Mouse (Mus musculus) midbrain, postnatal 0 days (tissue): ENCODE data around the gene Prss27. TPM values are rescaled to one million over a fixed set of nuclear protein-coding genes. Genes with fewer than 3 reads are reported as not detected.

Experiments
- ATAC-seq: fragments of 200-750 bp; cut with Nextera tagmentation; 2 replicates; pipeline ENCODE4 v1.8.0; 2017; ENCODE audit warnings: moderate number of reproducible peaks, mild to moderate bottlenecking, moderate TSS enrichment, moderate library complexity; ENCODE audit not compliant: low FRiP score
- DNase-seq: peaks from one replicate; pipeline ENCODE4 v3.0.0-alpha.2; 2015; ENCODE audit warnings: low spot score
- H3K27ac ChIP-seq: fragments of 300-500 bp; sonication (generic); 2 replicates; pipeline ENCODE4 v1.5.1; 2014; ENCODE audit warnings: low read depth, mild to moderate bottlenecking, low read length, mixed read lengths
- H3K27me3 ChIP-seq: fragments of 300-500 bp; sonication (generic); 2 replicates; pipeline ENCODE4 v1.6.1; 2014; ENCODE audit warnings: low read length, control low read depth, mixed read lengths; ENCODE audit not compliant: insufficient read depth
- H3K36me3 ChIP-seq: fragments of 300-500 bp; sonication (generic); 2 replicates; pipeline ENCODE4 v1.6.1; 2014; ENCODE audit warnings: low read length, control low read depth, mixed read lengths; ENCODE audit not compliant: insufficient read depth
- H3K4me1 ChIP-seq: fragments of 300-500 bp; sonication (generic); 2 replicates; pipeline ENCODE4 v1.6.1; 2014; ENCODE audit warnings: mild to moderate bottlenecking, control low read depth, antibody characterized with exemption, low read length, mixed read lengths; ENCODE audit not compliant: insufficient read depth
- H3K4me2 ChIP-seq: fragments of 300-500 bp; sonication (generic); 2 replicates; pipeline ENCODE4 v1.6.1; 2014; ENCODE audit warnings: low read depth, mild to moderate bottlenecking, low read length, mixed read lengths; ENCODE audit not compliant: poor library complexity, severe bottlenecking
- H3K4me3 ChIP-seq: fragments of 300-500 bp; sonication (generic); 2 replicates; pipeline ENCODE4 v1.5.1; 2014; ENCODE audit warnings: low read depth, mild to moderate bottlenecking, low read length, moderate library complexity
- H3K9ac ChIP-seq: fragments of 300-500 bp; sonication (generic); replicated peaks from 2 replicates; pipeline ENCODE4 v1.6.1; 2014; ENCODE audit warnings: mild to moderate bottlenecking, low read length, moderate library complexity, mixed read lengths; ENCODE audit not compliant: poor library complexity, severe bottlenecking
- H3K9me3 ChIP-seq: fragments of 300-500 bp; sonication (generic); 2 replicates; pipeline ENCODE4 v1.6.1; 2016; ENCODE audit warnings: low read length, control low read depth
- CTCF ChIP-seq: IDR thresholded peaks from 2 replicates; pipeline ENCODE4 v1.5.1; 2016; ENCODE audit warnings: antibody characterized with exemption, mild to moderate bottlenecking
- WGBS: fragments of 180-500 bp; shearing (Covaris S2); extraction: QIAGEN DNeasy Blood & Tissue Kit; methylation state at CpG from one replicate; pipeline ENCODE4 v1.1.7; 2014; 5-methylcytosine and 5-hydroxymethylcytosine counted together
- polyA plus RNA-seq: library from polyadenylated mRNA; unstranded; fragments of >200 nt; fragmentation: Nextera tagmentation; extraction: Ambion mirVana; gene quantifications from 2 replicates; pipeline ENCODE4 v1.2.1, GENCODE M21; 2015
- total RNA-seq: library from RNA; depleted of rRNA; stranded (reverse); fragments of >200 nt; gene quantifications from 2 replicates; pipeline ENCODE4 v1.2.3, GENCODE M21; 2014; rRNA removed

Prss27 gene
- not detected in 2 replicates for total RNA-seq
- polyA plus RNA-seq, result not detected in 2 replicates

DNA sequence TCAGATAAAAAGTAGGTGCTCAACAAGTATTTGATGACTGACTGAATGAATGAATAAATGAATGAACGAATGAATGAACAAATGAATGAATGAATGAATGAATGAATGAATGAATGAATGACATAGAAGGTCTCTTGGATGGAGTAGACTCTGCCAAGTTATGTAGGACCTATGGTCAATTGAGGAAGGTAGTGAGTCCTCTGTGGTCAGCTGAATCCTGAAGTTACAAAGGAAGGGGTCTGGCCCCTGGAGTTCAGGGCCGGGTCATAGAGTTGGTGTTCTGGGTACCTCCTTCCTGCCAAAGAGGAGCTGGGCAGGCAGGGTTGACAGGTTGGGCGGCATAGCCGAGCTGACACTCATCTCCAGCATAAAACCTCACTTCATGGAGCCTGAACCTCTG is at the start of gene Prss27:
TSS of gene Prss27 (plus strand) at position 301 of the 400 bp plus-strand sequence.
- Histone ChIP-seq H3K27me3 (no peaks in the 10 kb centered on the region), H3K4me1 (no peaks in the 10 kb centered on the region), H3K36me3 (no peaks in the 10 kb centered on the region), H3K9me3 (no peaks in the 10 kb centered on the region), H3K4me3 (no peak within 1 kb of the TSS), H3K27ac (no peak within 1 kb of the TSS), H3K4me2 (no peak within 1 kb of the TSS), H3K9ac (no peak within 1 kb of the TSS)
- no peak for DNase-seq
- TF ChIP-seq CTCF, result no peak
- 70% methylated on average over 4 of the region's 4 CpGs for WGBS
- no peak for ATAC-seq

DNA sequence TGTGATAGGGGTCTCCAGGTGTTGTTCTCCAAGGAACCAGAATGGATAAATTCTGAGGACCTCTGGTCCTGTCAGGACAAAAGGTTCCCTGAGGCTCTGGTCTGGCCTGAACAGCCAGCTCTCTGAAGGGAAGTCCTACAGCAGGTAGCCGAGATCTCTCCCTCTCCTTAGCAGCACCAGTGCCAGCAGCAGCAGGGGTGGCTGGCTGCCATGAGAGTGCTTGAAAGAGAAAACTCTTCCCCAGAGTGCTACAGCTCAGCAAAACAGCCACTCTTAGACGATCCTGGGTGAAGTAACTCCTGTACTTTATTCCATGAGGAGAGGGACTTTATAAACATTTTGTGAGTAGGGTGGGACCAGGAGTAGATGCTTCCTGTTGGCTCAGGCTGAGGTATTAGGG is 48.1 kb upstream of the Prss27 start:
- DNase-seq, result no peak
- Histone ChIP-seq H3K4me1 (no peaks in the 10 kb centered on the region), H3K4me2 (no peak overlapping the region), H3K27ac (no peak overlapping the region), H3K4me3 (no peak overlapping the region), H3K9ac (no peak overlapping the region), H3K9me3 (no peaks in the 10 kb centered on the region), H3K27me3 (no peaks in the 10 kb centered on the region), H3K36me3 (no peaks in the 10 kb centered on the region)
- TF ChIP-seq CTCF, result no peak
- ATAC-seq, result no peak
- 48% methylated on average over 2 of the region's 2 CpGs for WGBS

- no peaks in the 10 kb centered on the region for H3K36me3 ChIP-seq
- 69% methylated on average over 9 of the region's 9 CpGs for whole genome bisulfite sequencing
- no peak for TF ChIP-seq CTCF
- H3K27ac ChIP-seq, result peak overlapping the region; percentile 44; the same call in 1 of the 2 replicates
- no peak overlapping the region for H3K4me3 ChIP-seq
- DNase-seq (no peak), ATAC-seq (peak; percentile 68)
- no peaks in the 10 kb centered on the region for H3K27me3 ChIP-seq
- H3K9me3 ChIP-seq, result no peaks in the 10 kb centered on the region
- no peak overlapping the region for H3K9ac ChIP-seq
- H3K4me2 ChIP-seq, result peak overlapping the region; percentile 56
- no peaks in the 10 kb centered on the region for H3K4me1 ChIP-seq
These were observed 45.0 kb upstream of the Prss27 start for GRCm38 (mm10) chr17:23992789-23993553.

DNA sequence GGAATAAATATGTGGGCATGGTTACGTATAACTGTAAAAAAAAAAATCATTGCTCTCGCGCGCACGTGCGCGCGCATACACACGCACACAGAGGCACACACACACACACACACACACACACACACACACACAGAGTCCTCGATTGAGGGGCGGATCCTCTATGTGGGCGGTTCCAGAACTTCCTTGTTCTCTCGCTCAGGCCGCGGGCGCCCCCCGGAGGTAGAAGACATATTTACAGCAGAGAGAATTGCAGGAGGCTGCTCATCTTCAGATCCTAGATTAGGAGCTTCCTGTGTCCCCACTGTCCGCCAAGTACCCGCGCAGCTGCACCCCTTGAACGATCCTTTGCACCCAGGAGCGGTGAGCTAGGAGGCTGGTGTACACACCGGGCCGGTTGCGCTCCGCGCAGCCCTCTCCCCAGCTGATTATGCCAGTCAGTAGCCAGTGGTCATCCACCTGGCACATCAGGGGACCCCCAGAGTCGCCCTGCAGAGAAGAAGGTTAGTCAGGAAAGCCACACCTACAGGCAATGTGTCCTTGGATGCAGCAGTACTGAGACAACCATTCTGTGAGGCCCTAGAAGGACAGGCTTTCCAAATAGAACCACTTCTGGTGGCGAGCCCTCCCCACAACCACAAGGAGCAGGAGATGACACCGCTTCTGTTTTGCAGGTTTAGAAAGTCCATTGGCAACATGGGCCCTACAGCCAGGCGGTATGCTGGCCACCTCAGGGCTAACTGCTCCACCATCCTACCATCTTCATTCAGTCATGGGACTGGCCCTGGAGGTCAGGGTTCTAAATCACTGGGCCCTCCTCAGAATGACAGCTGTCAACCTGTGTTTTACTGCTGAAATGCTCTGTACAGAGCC is 44.1 kb upstream of the Prss27 start:
- H3K27ac ChIP-seq, result 0 out of 2 replicates have a peak overlapping the region, but pooled peaks have one; percentile 44

GRCm38 (mm10) chr17:23994667-23995066 is 43.3 kb upstream of the Prss27 start:
- DNase-seq (no peak), ATAC-seq (no peak)
- Histone ChIP-seq H3K4me3 (no peak overlapping the region), H3K4me2 (no peak overlapping the region), H3K36me3 (no peaks in the 10 kb centered on the region), H3K9ac (no peak overlapping the region), H3K27ac (no peak overlapping the region), H3K9me3 (no peaks in the 10 kb centered on the region), H3K4me1 (no peaks in the 10 kb centered on the region), H3K27me3 (no peaks in the 10 kb centered on the region)
- 71% methylated on average over 7 of the region's 7 CpGs for WGBS
- TF ChIP-seq CTCF, result no peak

More for the DNA sequence above, 44.1 kb upstream of the Prss27 start:
- peak overlapping the region; percentile 23; the same call in 1 of the 2 replicates for H3K4me3 ChIP-seq
- peak overlapping the region; percentile 59 for H3K9ac ChIP-seq
- peak; percentile 95 for DNase-seq
- no peaks in the 10 kb centered on the region for H3K27me3 ChIP-seq
- no peaks in the 10 kb centered on the region for H3K9me3 ChIP-seq
- TF ChIP-seq CTCF, result peak; percentile 86
- H3K4me1 ChIP-seq, result no peaks in the 10 kb centered on the region
- ATAC-seq, result peak; percentile 83
- no peaks in the 10 kb centered on the region for H3K36me3 ChIP-seq
- H3K4me2 ChIP-seq, result peak overlapping the region; percentile 56
- WGBS, result 9% methylated on average over 31 of the region's 31 CpGs
